Mouse (Mus musculus): ENCODE results near the gene Mtx1. TPM values are rescaled to one million over a fixed set of nuclear protein-coding genes. Genes with fewer than 3 reads are reported as not detected.

Mtx1 gene
- polyA plus RNA-seq, 1 experiment from 2014 or later = 234 TPM

- H3K4me1 ChIP-seq (ENCODE audit: control insufficient read depth, insufficient read depth, low read length) = no peaks in the 10 kb centered on the region; the same call in 1 of the 2 replicates
- H3K4me2 ChIP-seq (ENCODE audit: low read depth, low read length) = no peak within 1 kb of the TSS
- no peak within 1 kb of the TSS for H3K4me3 ChIP-seq (ENCODE audit: low read length)
- ATAC-seq = no peak
- no peak within 1 kb of the TSS for H3K9ac ChIP-seq (ENCODE audit: low read depth, low read length)
- H3K27me3 ChIP-seq (replicated peaks; ENCODE audit: control insufficient read depth, insufficient read depth, low read length) = no peaks in the 10 kb centered on the region
- H3K27ac ChIP-seq (ENCODE audit: low read length) = no peak within 1 kb of the TSS
- 56% methylated on average over 7 of the region's 7 CpGs for WGBS
- H3K36me3 ChIP-seq (ENCODE audit: control insufficient read depth, insufficient read depth, low read length) = no peaks in the 10 kb centered on the region
- no peaks in the 10 kb centered on the region for H3K9me3 ChIP-seq (ENCODE audit: control insufficient read depth, low read length)
Observed at GRCm38 (mm10) chr3:89259076-89259475, 32.2 kb upstream of the Mtx1 start, which contains the start of gene Dpm3. Gene Dpm3 (plus strand): TSS chr3:89259358.

GRCm38 (mm10) chr3:89256177-89256576 lies 29.3 kb upstream of the Mtx1 start:
- 78% methylated on average over 5 of the region's 5 CpGs for WGBS
- ATAC-seq = no peak
- no peaks in the 10 kb centered on the region for H3K9me3 ChIP-seq (ENCODE audit: control insufficient read depth, low read length)
- no peaks in the 10 kb centered on the region for H3K36me3 ChIP-seq (ENCODE audit: control insufficient read depth, insufficient read depth, low read length)
- H3K4me3 ChIP-seq (ENCODE audit: low read length) = no peak overlapping the region
- no peak overlapping the region for H3K9ac ChIP-seq (ENCODE audit: low read depth, low read length)
- H3K27me3 ChIP-seq (replicated peaks; ENCODE audit: control insufficient read depth, insufficient read depth, low read length) = no peaks in the 10 kb centered on the region
- peaks cover 18% of the 10 kb centered on the region for H3K4me1 ChIP-seq (ENCODE audit: control insufficient read depth, insufficient read depth, low read length)
- no peak overlapping the region for H3K4me2 ChIP-seq (ENCODE audit: low read depth, low read length)
- H3K27ac ChIP-seq (ENCODE audit: low read length) = no peak overlapping the region

- Histone ChIP-seq H3K27me3 (replicated peaks; ENCODE audit: control insufficient read depth, insufficient read depth, low read length) (no peaks in the 10 kb centered on the region), H3K4me3 (ENCODE audit: low read length) (no peak overlapping the region), H3K4me2 (ENCODE audit: low read depth, low read length) (no peak overlapping the region), H3K9me3 (ENCODE audit: control insufficient read depth, low read length) (no peaks in the 10 kb centered on the region), H3K4me1 (ENCODE audit: control insufficient read depth, insufficient read depth, low read length) (peaks cover 26% of the 10 kb centered on the region), H3K27ac (ENCODE audit: low read length) (no peak overlapping the region), H3K9ac (ENCODE audit: low read depth, low read length) (no peak overlapping the region), H3K36me3 (ENCODE audit: control insufficient read depth, insufficient read depth, low read length) (no peaks in the 10 kb centered on the region)
- WGBS = 78% methylated on average over 5 of the region's 5 CpGs
- peak; percentile 12; the same call in 1 of the 2 replicates for ATAC-seq
Observed at GRCm38 (mm10) chr3:89254994-89255393, 28.1 kb upstream of the Mtx1 start.

- peak; percentile 19 for ATAC-seq
- Histone ChIP-seq H3K36me3 (ENCODE audit: control insufficient read depth, insufficient read depth, low read length) (no peaks in the 10 kb centered on the region), H3K27ac (ENCODE audit: low read length) (0 out of 2 replicates have a peak overlapping the region, but pooled peaks have one; percentile 8), H3K4me1 (ENCODE audit: control insufficient read depth, insufficient read depth, low read length) (peaks cover 39% of the 10 kb centered on the region), H3K9ac (ENCODE audit: low read depth, low read length) (peak overlapping the region; percentile 41), H3K27me3 (replicated peaks; ENCODE audit: control insufficient read depth, insufficient read depth, low read length) (no peaks in the 10 kb centered on the region), H3K4me2 (ENCODE audit: low read depth, low read length) (peak overlapping the region; percentile 24; the same call in 1 of the 2 replicates), H3K4me3 (ENCODE audit: low read length) (peak overlapping the region; percentile 9; the same call in 1 of the 2 replicates), H3K9me3 (ENCODE audit: control insufficient read depth, low read length) (no peaks in the 10 kb centered on the region)
- WGBS = 11% methylated on average over 17 of the region's 17 CpGs
Observed at GRCm38 (mm10) chr3:89251365-89251895, 24.5 kb upstream of the Mtx1 start.

- Histone ChIP-seq H3K4me2 (ENCODE audit: low read depth, low read length) (0 out of 2 replicates have a peak overlapping the region, but pooled peaks have one; percentile 24), H3K4me3 (ENCODE audit: low read length) (no peak overlapping the region), H3K4me1 (ENCODE audit: control insufficient read depth, insufficient read depth, low read length) (peaks cover 43% of the 10 kb centered on the region), H3K9ac (ENCODE audit: low read depth, low read length) (no peak overlapping the region; the same call in 1 of the 2 replicates), H3K27ac (ENCODE audit: low read length) (peak overlapping the region; percentile 30), H3K36me3 (ENCODE audit: control insufficient read depth, insufficient read depth, low read length) (no peaks in the 10 kb centered on the region), H3K27me3 (replicated peaks; ENCODE audit: control insufficient read depth, insufficient read depth, low read length) (no peaks in the 10 kb centered on the region), H3K9me3 (ENCODE audit: control insufficient read depth, low read length) (no peaks in the 10 kb centered on the region)
- WGBS = 25% methylated on average over 7 of the region's 7 CpGs
- ATAC-seq = peak; percentile 23; the same call in 1 of the 2 replicates
Observed at GRCm38 (mm10) chr3:89250435-89251040, 23.6 kb upstream of the Mtx1 start.

- H3K36me3 ChIP-seq (ENCODE audit: control insufficient read depth, insufficient read depth, low read length) = no peaks in the 10 kb centered on the region
- ATAC-seq = no peak
- H3K4me2 ChIP-seq (ENCODE audit: low read depth, low read length) = peak overlapping the region; percentile 91
- no peaks in the 10 kb centered on the region for H3K9me3 ChIP-seq (ENCODE audit: control insufficient read depth, low read length)
- H3K4me1 ChIP-seq (ENCODE audit: control insufficient read depth, insufficient read depth, low read length) = peaks cover 48% of the 10 kb centered on the region
- 89% methylated on average over 4 of the region's 4 CpGs for WGBS
- H3K27ac ChIP-seq (ENCODE audit: low read length) = no peak overlapping the region
- H3K9ac ChIP-seq (ENCODE audit: low read depth, low read length) = peak overlapping the region; percentile 89; the same call in 1 of the 2 replicates
- no peaks in the 10 kb centered on the region for H3K27me3 ChIP-seq (replicated peaks; ENCODE audit: control insufficient read depth, insufficient read depth, low read length)
- H3K4me3 ChIP-seq (ENCODE audit: low read length) = peak overlapping the region; percentile 82; the same call in 1 of the 2 replicates
Observed at GRCm38 (mm10) chr3:89247466-89247865, 20.6 kb upstream of the Mtx1 start.

- Histone ChIP-seq H3K9ac (ENCODE audit: low read depth, low read length) (peak within 1 kb of the TSS; percentile 89), H3K27ac (ENCODE audit: low read length) (peak within 1 kb of the TSS; percentile 82), H3K4me2 (ENCODE audit: low read depth, low read length) (peak within 1 kb of the TSS; percentile 91), H3K9me3 (ENCODE audit: control insufficient read depth, low read length) (no peaks in the 10 kb centered on the region), H3K4me1 (ENCODE audit: control insufficient read depth, insufficient read depth, low read length) (peaks cover 39% of the 10 kb centered on the region), H3K4me3 (ENCODE audit: low read length) (peak within 1 kb of the TSS; percentile 82), H3K27me3 (replicated peaks; ENCODE audit: control insufficient read depth, insufficient read depth, low read length) (no peaks in the 10 kb centered on the region), H3K36me3 (ENCODE audit: control insufficient read depth, insufficient read depth, low read length) (no peaks in the 10 kb centered on the region)
- WGBS = under 1% methylated on average over 42 of the region's 42 CpGs
- ATAC-seq = peak; percentile 82
Observed at GRCm38 (mm10) chr3:89246261-89247100, 19.6 kb upstream of the Mtx1 start, which contains the start of gene Trim46. Gene Trim46 (minus strand): TSS chr3:89246309.

- Histone ChIP-seq H3K27me3 (replicated peaks; ENCODE audit: control insufficient read depth, insufficient read depth, low read length) (no peaks in the 10 kb centered on the region), H3K4me3 (ENCODE audit: low read length) (peak within 1 kb of the TSS; percentile 82), H3K36me3 (ENCODE audit: control insufficient read depth, insufficient read depth, low read length) (no peaks in the 10 kb centered on the region), H3K27ac (ENCODE audit: low read length) (peak within 1 kb of the TSS; percentile 82), H3K9ac (ENCODE audit: low read depth, low read length) (peak within 1 kb of the TSS; percentile 89), H3K4me2 (ENCODE audit: low read depth, low read length) (peak within 1 kb of the TSS; percentile 91), H3K9me3 (ENCODE audit: control insufficient read depth, low read length) (no peaks in the 10 kb centered on the region), H3K4me1 (ENCODE audit: control insufficient read depth, insufficient read depth, low read length) (peaks cover 32% of the 10 kb centered on the region)
- ATAC-seq = peak; percentile 9
- WGBS = 3% methylated on average over 20 of the region's 20 CpGs
Observed at GRCm38 (mm10) chr3:89245688-89246171, 18.8 kb upstream of the Mtx1 start, which contains the start of gene Krtcap2. Gene Krtcap2 (plus strand): TSS chr3:89245966.

Data from intestine, embryonic 16.5 days (tissue).